Mouse (Mus musculus): ENCODE data around the gene Guk1. TPM values are rescaled to one million over a fixed set of nuclear protein-coding genes. Genes with fewer than 3 reads are reported as not detected.

The Guk1 gene
- total and polyA plus RNA-seq, 2 experiments = 46.2 to 69.7 TPM

DNA sequence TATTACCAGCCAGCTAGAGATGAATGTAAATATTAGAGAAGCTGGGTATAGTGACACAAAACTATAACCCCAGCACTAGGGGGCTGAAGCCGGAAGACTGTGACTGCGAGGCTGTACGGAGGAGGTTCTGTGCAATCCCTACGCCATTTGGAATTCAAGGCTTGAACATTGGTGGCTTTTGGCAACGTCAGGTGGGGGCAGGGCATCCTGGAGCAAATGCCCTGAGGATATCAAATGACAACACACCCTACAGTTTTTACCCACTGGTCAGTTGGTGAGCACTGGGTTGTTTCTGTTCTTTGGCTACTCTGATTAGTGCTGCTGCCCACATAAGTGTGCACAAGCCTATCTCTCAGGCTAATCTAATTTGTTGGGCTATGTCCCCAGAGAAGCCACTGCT, 49.0 kb downstream of the Guk1 start:
- DNase-seq (ENCODE audit: extremely low read depth, low read depth, low spot score) = no peak
- Histone ChIP-seq H3K27me3 (ENCODE audit: control insufficient read depth, insufficient read depth, low read length) (no peaks in the 10 kb centered on the region), H3K9ac (ENCODE audit: low read depth, low read length) (no peak overlapping the region), H3K27ac (replicated peaks; ENCODE audit: insufficient read depth, low read depth, low read length) (no peak overlapping the region), H3K36me3 (ENCODE audit: control insufficient read depth, insufficient read depth, low read length) (no peaks in the 10 kb centered on the region), H3K79me2 (ENCODE audit: control insufficient read depth, insufficient read depth, low read length) (no peaks in the 10 kb centered on the region), H3K4me1 (ENCODE audit: control insufficient read depth, insufficient read depth, low read length) (no peaks in the 10 kb centered on the region), H3K4me3 (ENCODE audit: insufficient read depth, low read depth, low read length) (no peak overlapping the region)
- TF ChIP-seq CTCF (IDR thresholded peaks at IDR 0.05; ENCODE audit: low read depth, low read length) = no peak
- WGBS = 89% methylated on average over 5 of the region's 5 CpGs

DNA sequence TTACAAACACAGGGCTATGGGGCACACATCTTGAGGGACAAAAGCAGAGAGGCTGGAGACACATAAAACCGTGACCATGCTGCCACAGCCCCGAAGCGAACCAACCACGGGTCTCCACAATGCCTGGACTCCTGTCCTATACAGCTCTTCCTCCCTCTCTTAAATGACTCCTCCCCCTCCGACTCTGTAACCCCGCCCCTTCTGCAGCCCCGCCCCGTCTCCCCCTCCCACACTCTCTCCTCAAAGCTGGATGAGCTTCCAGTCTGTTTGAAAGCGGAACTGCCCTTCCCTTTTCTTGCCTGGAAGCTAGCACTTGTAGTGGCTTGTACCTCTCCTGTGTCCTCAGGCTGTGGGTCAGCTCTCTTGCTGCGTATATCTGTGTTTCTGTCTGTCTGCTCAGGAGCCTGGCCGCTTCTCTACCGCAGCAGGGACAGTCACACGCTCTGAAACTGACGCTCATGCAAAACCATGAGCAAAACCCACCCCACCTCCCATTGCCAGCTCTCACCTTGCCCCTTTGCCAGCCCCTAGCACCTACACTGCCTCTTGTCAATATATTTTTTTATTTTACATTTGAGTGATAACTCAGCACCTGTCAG, 50.1 kb downstream of the Guk1 start:
- H3K27me3 ChIP-seq (ENCODE audit: control insufficient read depth, insufficient read depth, low read length) = no peaks in the 10 kb centered on the region
- no peaks in the 10 kb centered on the region for H3K4me1 ChIP-seq (ENCODE audit: control insufficient read depth, insufficient read depth, low read length)
- H3K4me3 ChIP-seq (ENCODE audit: insufficient read depth, low read depth, low read length) = no peak overlapping the region
- WGBS = 17% methylated on average over 14 of the region's 14 CpGs
- no peak for DNase-seq (ENCODE audit: extremely low read depth, low read depth, low spot score)
- no peak overlapping the region for H3K9ac ChIP-seq (ENCODE audit: low read depth, low read length)
- H3K27ac ChIP-seq (replicated peaks; ENCODE audit: insufficient read depth, low read depth, low read length) = no peak overlapping the region
- no peak for TF ChIP-seq CTCF (IDR thresholded peaks at IDR 0.05; ENCODE audit: low read depth, low read length)
- no peak for TF ChIP-seq POLR2A (IDR thresholded peaks at IDR 0.05; ENCODE audit: extremely low read depth, insufficient read depth, low read length)
- H3K79me2 ChIP-seq (ENCODE audit: control insufficient read depth, insufficient read depth, low read length) = no peaks in the 10 kb centered on the region
- no peaks in the 10 kb centered on the region for H3K36me3 ChIP-seq (ENCODE audit: control insufficient read depth, insufficient read depth, low read length)

DNA sequence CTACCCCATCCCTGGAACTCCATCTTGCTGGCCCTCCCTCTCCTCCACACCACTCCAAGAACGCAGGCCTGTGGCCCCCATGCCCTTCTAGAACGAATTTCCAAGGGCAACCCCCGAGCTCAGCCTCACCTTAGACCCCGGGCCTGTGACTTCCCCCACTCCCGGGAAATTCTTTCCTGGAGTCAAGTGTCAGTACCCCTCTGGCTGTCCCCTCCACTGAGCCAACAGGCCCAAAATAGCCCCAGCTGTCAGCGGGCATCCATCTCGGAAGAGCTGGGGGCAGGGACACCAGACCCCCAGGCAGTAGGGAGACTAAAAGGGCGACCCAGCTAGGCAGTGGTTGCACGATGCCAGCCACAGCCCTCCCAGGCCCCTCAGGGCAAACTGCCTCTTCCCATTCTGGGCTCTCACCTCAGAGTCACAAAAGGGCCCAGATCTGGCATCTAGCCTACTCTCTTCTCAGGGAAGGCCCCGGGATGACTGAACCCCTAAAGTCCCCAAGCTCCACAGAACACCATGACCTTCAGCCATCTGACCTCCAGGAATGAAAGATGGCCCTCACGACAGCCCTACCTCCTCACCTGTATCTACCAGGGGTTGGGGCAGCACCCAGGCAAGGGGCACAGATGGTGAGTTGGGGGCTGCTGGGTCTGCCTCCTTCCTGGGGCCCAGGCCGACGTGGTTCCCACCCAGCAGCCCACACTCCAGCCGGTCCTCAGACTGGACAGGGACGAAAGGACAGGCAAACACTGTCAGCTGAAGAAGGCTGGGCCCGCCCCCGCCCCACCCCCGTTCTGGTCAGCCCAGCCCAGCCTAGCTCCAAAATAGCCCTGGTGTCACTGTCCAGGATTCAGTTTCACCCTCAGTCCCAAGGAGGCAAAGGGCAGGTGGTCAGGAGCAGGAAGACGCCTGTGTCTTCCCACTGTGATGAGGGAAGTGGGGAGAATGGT, 53.2 kb downstream of the Guk1 start:
- Histone ChIP-seq H3K27me3 (ENCODE audit: control insufficient read depth, insufficient read depth, low read length) (peaks cover 16% of the 10 kb centered on the region), H3K4me3 (ENCODE audit: insufficient read depth, low read depth, low read length) (no peak overlapping the region), H3K79me2 (ENCODE audit: control insufficient read depth, insufficient read depth, low read length) (no peaks in the 10 kb centered on the region), H3K4me1 (ENCODE audit: control insufficient read depth, insufficient read depth, low read length) (no peaks in the 10 kb centered on the region), H3K9ac (ENCODE audit: low read depth, low read length) (no peak overlapping the region), H3K36me3 (ENCODE audit: control insufficient read depth, insufficient read depth, low read length) (no peaks in the 10 kb centered on the region), H3K27ac (replicated peaks; ENCODE audit: insufficient read depth, low read depth, low read length) (no peak overlapping the region)
- no peak for DNase-seq (ENCODE audit: extremely low read depth, low read depth, low spot score)
- WGBS = 68% methylated on average over 19 of the region's 19 CpGs
- TF ChIP-seq CTCF (IDR thresholded peaks at IDR 0.05; ENCODE audit: low read depth, low read length) (no peak), POLR2A (IDR thresholded peaks at IDR 0.05; ENCODE audit: extremely low read depth, insufficient read depth, low read length) (no peak)

DNA sequence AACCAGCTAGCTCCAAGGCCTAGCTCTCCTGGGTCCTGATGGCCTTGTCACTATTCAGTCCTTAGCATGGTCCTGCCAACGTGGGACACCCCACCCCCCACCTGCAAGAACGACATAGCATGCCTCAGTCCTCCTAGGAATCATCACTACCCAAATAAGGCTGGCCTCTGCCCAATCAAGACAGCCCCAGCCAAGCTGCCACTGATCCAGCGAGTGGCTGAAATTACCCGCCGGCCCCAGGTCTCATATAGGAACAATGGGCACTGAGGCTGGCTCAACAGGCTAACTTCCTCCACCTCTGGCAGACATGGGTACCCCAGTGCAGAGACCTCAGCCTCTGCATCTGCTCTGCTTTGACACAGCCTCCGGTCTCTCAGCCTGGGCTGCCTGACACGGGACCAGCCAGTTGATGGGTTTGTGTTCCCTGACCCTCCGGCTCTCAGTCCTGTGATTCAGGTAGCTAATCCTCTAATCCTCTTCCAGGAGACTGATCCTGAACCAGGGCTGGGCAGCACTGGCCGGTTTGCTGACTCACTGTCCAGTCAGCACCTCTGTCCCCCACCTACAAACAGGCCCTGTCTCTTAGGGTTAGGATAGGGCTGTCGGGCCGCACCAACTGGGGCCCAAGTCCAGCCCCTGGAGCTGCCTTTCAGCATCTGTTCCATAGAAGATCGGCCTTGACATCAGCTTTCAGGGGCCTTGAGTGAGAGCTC, 54.9 kb downstream of the Guk1 start:
- WGBS = 79% methylated on average over 12 of the region's 12 CpGs
- H3K36me3 ChIP-seq (ENCODE audit: control insufficient read depth, insufficient read depth, low read length) = no peaks in the 10 kb centered on the region
- TF ChIP-seq POLR2A (IDR thresholded peaks at IDR 0.05; ENCODE audit: extremely low read depth, insufficient read depth, low read length) = no peak
- no peak for TF ChIP-seq CTCF (IDR thresholded peaks at IDR 0.05; ENCODE audit: low read depth, low read length)
- H3K27ac ChIP-seq (replicated peaks; ENCODE audit: insufficient read depth, low read depth, low read length) = no peak overlapping the region
- no peaks in the 10 kb centered on the region for H3K79me2 ChIP-seq (ENCODE audit: control insufficient read depth, insufficient read depth, low read length)
- H3K27me3 ChIP-seq (ENCODE audit: control insufficient read depth, insufficient read depth, low read length) = peaks cover 16% of the 10 kb centered on the region
- no peaks in the 10 kb centered on the region for H3K4me1 ChIP-seq (ENCODE audit: control insufficient read depth, insufficient read depth, low read length)
- H3K9ac ChIP-seq (ENCODE audit: low read depth, low read length) = no peak overlapping the region
- no peak overlapping the region for H3K4me3 ChIP-seq (ENCODE audit: insufficient read depth, low read depth, low read length)
- DNase-seq (ENCODE audit: extremely low read depth, low read depth, low spot score) = no peak

GRCm38 (mm10) chr11:59135904-59136452, 56.0 kb downstream of the Guk1 start, which contains the start of gene Obscn:
Gene Obscn (minus strand): TSS chr11:59136402.
- 21% methylated on average over 44 of the region's 44 CpGs for WGBS
- peaks cover 16% of the 10 kb centered on the region for H3K27me3 ChIP-seq (ENCODE audit: control insufficient read depth, insufficient read depth, low read length)

More at GRCm38 (mm10) chr11:59135904-59136452, 56.0 kb downstream of the Guk1 start, which contains the start of gene Obscn:
- no peaks in the 10 kb centered on the region for H3K79me2 ChIP-seq (ENCODE audit: control insufficient read depth, insufficient read depth, low read length)
- no peak within 1 kb of the TSS for H3K9ac ChIP-seq (ENCODE audit: low read depth, low read length)
- no peak within 1 kb of the TSS for H3K4me3 ChIP-seq (ENCODE audit: insufficient read depth, low read depth, low read length)
- TF ChIP-seq CTCF (IDR thresholded peaks at IDR 0.05; ENCODE audit: low read depth, low read length) = no peak
- no peak for TF ChIP-seq POLR2A (IDR thresholded peaks at IDR 0.05; ENCODE audit: extremely low read depth, insufficient read depth, low read length)
- no peak for DNase-seq (ENCODE audit: extremely low read depth, low read depth, low spot score)
- no peak within 1 kb of the TSS for H3K27ac ChIP-seq (replicated peaks; ENCODE audit: insufficient read depth, low read depth, low read length)
- H3K4me1 ChIP-seq (ENCODE audit: control insufficient read depth, insufficient read depth, low read length) = no peaks in the 10 kb centered on the region
- H3K36me3 ChIP-seq (ENCODE audit: control insufficient read depth, insufficient read depth, low read length) = no peaks in the 10 kb centered on the region

Measured in liver, adult 2 months (tissue).